Mouse (Mus musculus) layer of hippocampus, adult 9-11 months (tissue): ENCODE results near the gene Ddx54.

Experiments
- DNase-seq: peaks from one replicate; pipeline ENCODE4 v3.0.0; 2022

Gene Ddx54

GRCm38 (mm10) chr5:120647814-120648491, 35.4 kb downstream of the Ddx54 start:
- peak; percentile 61 for DNase-seq

- peak; percentile 88 for DNase-seq
Observed at GRCm38 (mm10) chr5:120648569-120649373, 36.2 kb downstream of the Ddx54 start, which contains the start of gene Rasal1. TSS of gene Rasal1 (plus strand) at chr5:120648812.

GRCm38 (mm10) chr5:120649374-120649933, 36.9 kb downstream of the Ddx54 start:
- no peak for DNase-seq

- no peak for DNase-seq
Observed at GRCm38 (mm10) chr5:120649938-120650337, 37.4 kb downstream of the Ddx54 start.

DNA sequence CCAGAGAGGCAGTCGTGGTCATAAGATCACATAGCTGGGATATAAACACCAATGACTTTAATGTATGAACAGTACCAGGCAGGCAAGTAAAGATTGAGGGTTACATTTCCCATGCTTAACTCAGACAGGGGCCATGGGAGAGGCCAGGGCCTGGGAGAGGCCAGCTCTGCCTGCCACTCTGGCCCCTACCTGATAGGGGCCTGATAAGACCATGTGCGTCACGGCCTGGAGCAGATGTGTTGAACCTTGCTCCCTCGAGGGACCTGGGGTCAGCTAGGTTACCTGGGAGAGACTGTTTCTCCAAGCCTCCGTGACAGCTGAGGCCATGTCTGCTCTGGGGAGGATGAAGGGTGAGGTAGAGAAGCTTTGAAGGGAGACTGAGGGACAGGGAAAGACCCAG, 38.7 kb downstream of the Ddx54 start:
- no peak for DNase-seq

DNA sequence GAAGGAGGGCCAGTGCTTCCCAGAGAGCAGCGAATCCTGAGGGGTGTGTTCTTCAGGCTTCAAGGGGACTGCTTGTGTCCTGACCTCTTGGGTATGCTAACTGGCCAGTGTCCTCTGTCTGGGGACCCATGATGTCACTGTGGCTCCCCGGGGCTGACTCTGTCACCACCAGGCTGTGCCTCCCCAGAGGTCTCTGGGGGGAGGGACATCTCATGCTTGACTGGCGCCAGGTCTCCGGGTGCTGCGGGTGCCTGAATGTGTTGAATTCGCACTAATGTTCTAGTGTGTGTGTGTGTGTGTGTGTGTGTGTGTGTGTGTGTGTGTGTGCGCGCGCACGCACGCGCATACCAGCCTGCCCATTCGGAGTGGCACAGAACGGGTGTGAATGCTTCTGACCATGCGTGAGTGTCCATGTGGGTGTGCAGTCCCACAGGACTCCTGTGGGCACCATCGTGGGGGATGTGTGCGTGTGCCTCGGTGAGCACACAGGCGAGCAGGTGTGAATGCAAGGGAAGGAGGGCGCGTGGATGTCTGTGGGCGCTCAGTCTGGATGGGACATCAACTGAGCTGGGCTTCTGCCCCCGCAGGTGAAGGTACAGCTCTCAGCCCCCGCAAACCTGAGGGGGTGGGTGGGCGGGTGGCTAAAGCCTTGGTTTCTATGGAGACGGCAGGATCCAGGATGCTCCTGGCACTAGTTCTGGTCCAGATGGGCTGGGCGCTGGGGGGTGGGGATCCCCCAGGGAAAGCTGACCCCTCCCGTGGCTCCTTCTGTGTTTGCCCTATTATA, 40.6 kb downstream of the Ddx54 start:
- DNase-seq = peak; percentile 70

DNA sequence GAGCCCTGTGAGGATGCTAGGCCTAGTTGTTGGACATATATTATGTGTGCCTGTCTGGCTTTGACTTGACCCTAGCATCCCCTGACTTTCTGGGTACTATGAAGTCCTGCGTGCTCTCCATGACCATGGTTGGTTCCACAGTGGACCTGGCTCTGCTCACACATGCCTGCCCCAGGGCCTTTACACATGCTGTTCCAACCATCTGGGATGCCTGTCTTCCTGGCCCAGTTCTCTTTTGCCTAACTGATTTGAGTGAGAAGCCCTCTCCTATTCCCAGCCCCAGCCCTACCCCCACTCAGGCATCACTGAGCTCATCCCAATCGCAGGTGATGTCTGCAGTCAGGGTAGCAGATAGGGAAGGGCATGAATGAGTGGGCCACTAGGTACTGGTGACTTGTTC, 41.3 kb downstream of the Ddx54 start:
- no peak for DNase-seq

DNA sequence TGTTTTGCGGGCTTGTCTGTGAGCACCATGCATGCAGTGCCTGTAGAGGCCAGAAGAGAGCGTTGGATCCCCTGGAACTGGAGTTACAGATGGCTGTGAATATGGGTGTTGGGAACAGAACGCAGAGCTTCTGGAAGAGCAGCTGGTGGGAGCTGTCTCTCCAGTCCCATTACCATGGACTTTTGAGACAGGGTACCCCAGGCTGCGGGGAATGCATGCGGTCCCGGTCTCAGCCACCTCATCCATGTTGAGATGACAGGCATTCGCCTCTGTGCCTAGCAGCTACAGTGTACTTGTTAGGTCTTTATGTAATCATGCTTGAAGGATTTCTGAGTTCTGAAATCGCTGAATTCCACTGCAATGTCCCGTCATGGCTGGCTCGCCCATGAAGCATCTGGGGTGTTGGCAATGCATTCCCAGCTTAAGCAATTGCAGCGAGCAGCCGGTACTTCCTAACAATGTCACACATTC, 43.8 kb downstream of the Ddx54 start:
- DNase-seq = peak; percentile 87

DNA sequence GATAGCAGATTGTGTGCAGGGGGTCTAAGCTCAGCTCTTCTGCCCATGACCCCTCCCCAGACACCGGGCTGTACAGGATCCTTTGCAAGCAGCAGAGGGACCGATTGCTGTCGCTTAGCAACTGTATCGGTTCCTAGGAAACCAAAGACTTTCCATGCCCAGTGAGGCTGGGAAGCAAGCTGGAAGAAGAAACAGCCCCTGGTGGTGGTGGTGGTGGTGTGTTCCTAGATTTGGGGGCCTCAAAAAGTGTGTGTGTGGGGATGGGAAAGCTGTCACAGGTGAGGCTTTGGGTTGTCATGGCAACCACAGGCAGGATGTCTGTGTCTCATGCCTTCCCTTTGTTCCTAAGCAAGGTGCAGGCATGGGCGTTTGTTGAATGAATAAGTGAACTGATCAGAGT, 48.3 kb downstream of the Ddx54 start:
- peak; percentile 76 for DNase-seq

- DNase-seq = no peak
Observed at GRCm38 (mm10) chr5:120664888-120665287, 52.3 kb downstream of the Ddx54 start.

GRCm38 (mm10) chr5:120668761-120669160, 56.2 kb downstream of the Ddx54 start:
- DNase-seq = no peak

DNA sequence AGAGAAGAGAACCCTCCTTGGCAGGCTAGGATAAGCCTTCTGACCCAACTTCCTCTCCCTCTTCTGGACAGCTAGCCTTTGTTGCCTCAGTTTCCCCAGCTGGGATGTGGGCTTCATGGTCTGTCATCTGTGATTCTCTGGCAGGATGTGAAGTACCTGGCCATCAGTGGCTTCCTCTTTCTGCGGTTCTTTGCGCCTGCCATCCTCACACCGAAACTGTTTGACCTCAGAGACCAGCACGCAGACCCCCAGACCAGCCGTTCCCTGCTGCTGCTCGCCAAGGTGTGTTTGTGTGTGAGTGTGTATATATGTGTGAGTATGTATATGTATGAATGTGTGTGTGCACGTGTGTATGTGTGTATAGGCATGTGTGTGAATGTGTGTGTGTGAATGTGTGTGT, 57.6 kb downstream of the Ddx54 start:
- no peak for DNase-seq

DNA sequence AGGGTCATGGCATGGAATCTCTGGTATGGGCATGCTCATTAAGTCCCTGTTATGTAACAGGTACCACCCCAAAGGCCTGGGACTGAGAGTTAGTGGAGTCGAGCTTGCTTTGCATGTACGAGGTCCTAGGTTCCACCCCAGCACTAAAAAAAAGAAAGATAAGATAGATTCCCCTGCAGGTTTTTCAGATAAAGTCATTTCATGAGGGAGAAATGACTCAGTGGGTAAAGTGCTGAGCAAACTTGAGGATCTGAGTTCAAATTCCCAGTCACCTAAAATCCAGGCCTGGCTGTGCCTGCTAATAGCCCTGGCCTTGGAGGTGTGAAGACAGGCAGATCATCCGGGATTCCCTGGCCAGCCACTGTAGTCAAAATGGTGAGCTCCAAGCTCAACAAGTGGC, 59.3 kb downstream of the Ddx54 start:
- no peak for DNase-seq

DNA sequence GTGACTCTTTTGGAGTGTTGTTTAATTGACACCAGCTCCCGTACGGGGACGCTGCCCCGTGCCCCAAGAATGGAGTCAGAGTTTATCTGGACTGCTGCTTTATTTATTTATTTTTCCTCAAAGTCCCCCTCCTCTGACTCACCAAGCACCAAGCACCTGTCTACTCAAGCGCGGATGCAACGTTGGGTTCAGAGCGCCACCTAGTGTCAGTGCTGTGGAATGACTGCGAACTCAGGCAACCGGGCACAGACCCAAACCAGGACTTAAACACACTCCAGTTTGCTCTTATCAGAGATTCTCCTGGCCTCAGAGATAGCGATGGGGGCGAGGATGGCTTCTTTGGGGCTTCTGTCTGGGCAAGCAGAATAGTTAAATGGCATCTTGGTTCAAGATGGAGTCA, 61.1 kb downstream of the Ddx54 start:
- DNase-seq = peak; percentile 71

GRCm38 (mm10) chr5:120674229-120675145, 61.9 kb downstream of the Ddx54 start:
- DNase-seq = no peak

DNA sequence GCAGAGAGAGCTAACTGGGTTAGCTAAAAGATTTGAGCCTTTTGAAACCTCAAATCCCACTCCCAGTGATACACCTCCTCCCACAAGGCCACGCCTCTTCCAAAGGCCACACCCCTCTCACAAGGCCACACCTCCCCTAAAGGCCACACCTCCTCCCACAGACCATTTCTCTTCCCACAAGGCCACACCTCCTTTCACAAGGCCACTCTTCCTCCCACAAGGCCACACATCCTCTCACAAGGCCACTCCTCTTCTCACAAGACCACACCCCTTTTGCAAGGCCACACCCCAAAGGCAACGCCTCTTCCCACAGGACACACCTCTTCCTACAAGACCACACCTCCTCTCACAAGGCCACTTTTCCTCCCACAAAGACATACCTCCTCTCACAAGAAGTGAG, 65.0 kb downstream of the Ddx54 start:
- DNase-seq = no peak
